Mouse (Mus musculus) forebrain, postnatal 0 days (tissue): ENCODE data around the gene Sumf1. TPM values are rescaled to one million over a fixed set of nuclear protein-coding genes. Genes with fewer than 3 reads are reported as not detected.

Experiments used
- ATAC-seq: fragments of 200-750 bp; cut with Nextera tagmentation; 2 replicates; pipeline ENCODE4 v1.8.0; 2017; ENCODE audit warnings: mild to moderate bottlenecking, moderate library complexity
- DNase-seq: peaks from one replicate; pipeline ENCODE4 v3.0.0-alpha.2; 2015
- H3K27ac ChIP-seq: fragments of 300-500 bp; sonication (generic); 2 replicates; pipeline ENCODE4 v1.5.1; 2014; ENCODE audit warnings: low read depth, mild to moderate bottlenecking, antibody characterized with exemption, low read length, moderate library complexity, mixed read lengths
- H3K27me3 ChIP-seq: fragments of 300-500 bp; sonication (generic); 2 replicates; pipeline ENCODE4 v1.6.1; 2014; ENCODE audit warnings: mild to moderate bottlenecking, low read length, mixed read lengths; ENCODE audit not compliant: insufficient read depth
- H3K36me3 ChIP-seq: fragments of 300-500 bp; sonication (generic); 2 replicates; pipeline ENCODE4 v1.6.1; 2014; ENCODE audit warnings: mild to moderate bottlenecking, moderate library complexity; ENCODE audit not compliant: insufficient read depth
- H3K4me1 ChIP-seq: fragments of 300-500 bp; sonication (generic); 2 replicates; pipeline ENCODE4 v1.6.1; 2014; ENCODE audit warnings: antibody characterized with exemption; ENCODE audit not compliant: insufficient read depth
- H3K4me2 ChIP-seq: fragments of 300-500 bp; sonication (generic); 2 replicates; pipeline ENCODE4 v1.6.1; 2014; ENCODE audit warnings: low read depth, mild to moderate bottlenecking, moderate library complexity
- H3K4me3 ChIP-seq: fragments of 300-500 bp; sonication (generic); 2 replicates; pipeline ENCODE4 v1.5.1; 2014; ENCODE audit warnings: low read depth, low read length, mixed read lengths
- H3K9ac ChIP-seq: fragments of 300-500 bp; sonication (generic); 2 replicates; pipeline ENCODE4 v1.6.1; 2014; ENCODE audit warnings: mild to moderate bottlenecking
- H3K9me3 ChIP-seq: fragments of 300-500 bp; sonication (generic); 2 replicates; pipeline ENCODE4 v1.6.1; 2016; ENCODE audit warnings: low read length
- CTCF ChIP-seq: sonication (generic); IDR thresholded peaks from 2 replicates; pipeline ENCODE4 v1.5.1; 2016; ENCODE audit warnings: antibody characterized with exemption, control low read depth, low read depth
- WGBS: fragments of 180-500 bp; shearing (Covaris S2); extraction: QIAGEN DNeasy Blood & Tissue Kit; methylation state at CpG from one replicate; pipeline ENCODE4 v1.1.7; 2014; 5-methylcytosine and 5-hydroxymethylcytosine counted together
- polyA plus RNA-seq: library from polyadenylated mRNA; unstranded; fragments of >200 nt; fragmentation: Nextera tagmentation; extraction: Ambion mirVana; gene quantifications from 2 replicates; pipeline ENCODE4 v1.2.1, GENCODE M21; 2015
- total RNA-seq: library from RNA; depleted of rRNA; stranded (reverse); fragments of >200 nt; gene quantifications from 2 replicates; pipeline ENCODE4 v1.2.3, GENCODE M21; 2014

Sumf1 gene
- total and polyA plus RNA-seq, 2 experiments from 2014 or later: 11.6 to 18.3 TPM

DNA sequence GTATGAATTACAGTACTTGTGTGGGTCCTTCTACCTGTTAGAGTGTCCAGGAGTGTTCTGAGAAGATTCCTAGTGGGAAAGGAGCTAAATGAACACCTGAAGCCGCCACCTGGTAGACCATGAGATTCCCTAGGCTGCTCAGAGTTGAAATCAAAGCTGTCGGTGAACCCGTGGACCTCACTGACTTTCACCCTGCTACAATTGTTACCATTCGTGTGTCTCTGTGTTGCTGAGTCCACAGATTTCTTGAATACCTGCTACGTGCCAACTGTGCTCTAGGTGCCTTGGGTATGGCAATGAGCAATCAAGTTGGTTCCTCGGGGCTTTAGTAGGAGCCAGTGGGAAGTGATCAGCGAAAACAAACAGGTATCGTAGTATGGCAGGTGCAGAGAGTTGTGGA is 31.4 kb upstream of the Sumf1 start:
- H3K4me2 ChIP-seq: no peak overlapping the region
- no peak overlapping the region for H3K4me3 ChIP-seq
- ATAC-seq (no peak), DNase-seq (no peak)
- 94% methylated on average over 8 of the region's 8 CpGs for WGBS
- no peaks in the 10 kb centered on the region; the same call in 1 of the 2 replicates for H3K36me3 ChIP-seq
- TF ChIP-seq CTCF: no peak
- H3K9ac ChIP-seq: no peak overlapping the region
- H3K4me1 ChIP-seq: peaks cover 6% of the 10 kb centered on the region; the same call in 1 of the 2 replicates
- H3K9me3 ChIP-seq: no peaks in the 10 kb centered on the region
- no peaks in the 10 kb centered on the region for H3K27me3 ChIP-seq
- no peak overlapping the region for H3K27ac ChIP-seq

DNA sequence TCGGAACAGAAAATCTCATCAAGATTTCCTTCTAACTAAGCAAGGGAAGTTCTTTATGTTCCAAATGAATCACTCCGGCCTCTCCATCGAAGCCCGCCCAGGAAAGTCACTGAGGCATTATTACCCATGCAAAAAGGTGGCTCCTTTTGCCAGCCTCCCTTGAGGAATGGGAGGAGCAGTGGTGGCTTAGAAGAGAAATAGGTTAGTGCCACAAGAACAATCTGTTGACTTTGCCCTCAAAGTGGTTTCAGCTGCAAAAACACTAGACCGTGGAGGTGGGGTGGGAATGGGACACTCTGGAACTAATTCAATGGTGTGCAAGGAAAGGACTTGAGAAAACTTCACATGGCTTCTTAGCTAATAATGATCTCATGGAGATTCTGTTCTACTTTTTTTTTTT is 30.7 kb upstream of the Sumf1 start:
- H3K27me3 ChIP-seq: no peaks in the 10 kb centered on the region
- no peak overlapping the region for H3K9ac ChIP-seq
- 77% methylated on average over 5 of the region's 5 CpGs for WGBS
- H3K4me3 ChIP-seq: peak overlapping the region; percentile 78; the same call in 1 of the 2 replicates
- no peaks in the 10 kb centered on the region for H3K9me3 ChIP-seq
- no peak for TF ChIP-seq CTCF
- peak overlapping the region; percentile 96 for H3K4me2 ChIP-seq
- peaks cover 6% of the 10 kb centered on the region; the same call in 1 of the 2 replicates for H3K4me1 ChIP-seq
- no peak for DNase-seq
- no peak for ATAC-seq
- no peak overlapping the region for H3K27ac ChIP-seq
- H3K36me3 ChIP-seq: no peaks in the 10 kb centered on the region; the same call in 1 of the 2 replicates

- DNase-seq (peak; percentile 17), ATAC-seq (no peak)
- Histone ChIP-seq H3K9ac (peak overlapping the region; percentile 57; the same call in 1 of the 2 replicates), H3K27ac (no peak overlapping the region), H3K4me2 (peak overlapping the region; percentile 96), H3K9me3 (no peaks in the 10 kb centered on the region), H3K4me1 (peaks cover 6% of the 10 kb centered on the region; the same call in 1 of the 2 replicates), H3K36me3 (no peaks in the 10 kb centered on the region; the same call in 1 of the 2 replicates), H3K4me3 (peak overlapping the region; percentile 78), H3K27me3 (no peaks in the 10 kb centered on the region)
- TF ChIP-seq CTCF: no peak
- WGBS: 7% methylated on average over 10 of the region's 10 CpGs
These were observed 29.0 kb upstream of the Sumf1 start for GRCm38 (mm10) chr6:108214294-108214925.

DNA sequence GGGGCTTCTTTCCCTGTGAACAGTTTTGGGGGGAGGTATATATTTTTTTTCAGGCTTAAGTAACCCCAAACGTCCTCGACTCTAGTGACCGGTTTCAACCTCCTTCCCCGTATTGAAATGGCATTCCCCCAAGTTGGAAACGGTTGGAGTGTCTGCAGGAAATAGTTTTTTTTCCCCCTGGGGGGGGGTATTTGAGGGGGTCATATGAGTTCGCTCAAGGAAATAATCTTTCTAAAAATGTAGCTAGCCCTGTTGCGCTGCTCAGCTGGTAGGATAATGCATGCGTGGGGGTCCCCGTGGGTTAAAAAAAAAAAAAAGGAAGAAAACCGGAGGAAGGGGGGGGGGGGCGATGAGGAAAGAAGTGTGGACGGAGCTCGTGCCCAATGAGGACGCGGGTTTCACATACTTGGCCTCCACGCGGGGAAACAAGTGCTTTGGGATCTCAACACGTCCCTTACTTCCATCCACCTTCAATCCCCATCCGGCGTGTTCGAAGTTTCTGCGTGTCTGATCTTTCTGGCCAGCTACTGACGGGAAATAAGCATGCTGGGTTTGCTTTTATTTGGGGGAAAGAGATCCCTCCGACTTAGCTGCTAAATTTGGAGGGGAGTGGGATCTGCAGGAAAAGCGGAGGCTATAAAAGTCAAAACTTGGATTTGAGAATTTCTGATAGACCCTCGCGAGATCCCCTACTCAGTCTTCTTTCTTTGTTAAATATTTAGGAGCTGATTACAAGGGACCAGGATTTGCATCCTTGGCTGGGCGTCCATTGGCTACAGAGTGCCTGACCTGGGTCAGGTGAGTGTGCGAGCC is 28.3 kb upstream of the Sumf1 start:
- DNase-seq (peak; percentile 26), ATAC-seq (no peak)
- H3K9ac ChIP-seq: peak overlapping the region; percentile 57
- H3K27me3 ChIP-seq: no peaks in the 10 kb centered on the region
- TF ChIP-seq CTCF: no peak
- WGBS: under 1% methylated on average over 29 of the region's 29 CpGs
- H3K4me3 ChIP-seq: peak overlapping the region; percentile 78
- peak overlapping the region; percentile 96 for H3K4me2 ChIP-seq
- H3K9me3 ChIP-seq: no peaks in the 10 kb centered on the region
- 0 out of 2 replicates have a peak overlapping the region, but pooled peaks have one; percentile 4 for H3K27ac ChIP-seq
- no peaks in the 10 kb centered on the region; the same call in 1 of the 2 replicates for H3K36me3 ChIP-seq
- peaks cover 6% of the 10 kb centered on the region; the same call in 1 of the 2 replicates for H3K4me1 ChIP-seq

DNA sequence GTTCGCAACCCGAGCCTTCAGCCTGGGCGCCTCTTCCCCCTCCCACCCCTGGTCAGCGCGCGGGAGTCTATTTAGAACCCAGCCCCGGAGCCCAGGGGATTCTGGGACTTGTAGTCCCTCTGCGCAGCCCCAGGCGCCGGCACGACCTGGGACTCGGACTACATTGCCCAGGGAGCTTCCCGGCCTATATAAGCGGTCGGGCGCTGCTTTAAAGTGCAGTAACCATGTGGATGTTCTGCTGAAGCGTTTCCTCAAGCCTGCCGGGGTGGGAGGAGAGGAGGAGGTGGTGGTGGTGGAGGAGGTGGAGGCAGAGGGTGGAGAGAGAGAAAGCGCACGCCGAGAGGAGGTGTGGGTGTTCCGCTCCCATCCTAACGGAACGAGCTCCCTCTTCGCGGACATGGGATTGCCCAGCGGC is 27.5 kb upstream of the Sumf1 start, which contains the start of gene Itpr1:
Gene Itpr1, plus strand, starts transcription at position 216 of the 415 bp plus-strand sequence.
- under 1% methylated on average over 27 of the region's 27 CpGs for WGBS
- ATAC-seq (peak; percentile 99), DNase-seq (peak; percentile 96)
- peak within 1 kb of the TSS; percentile 78 for H3K4me3 ChIP-seq
- H3K9ac ChIP-seq: peak within 1 kb of the TSS; percentile 57
- H3K27ac ChIP-seq: 0 out of 2 replicates have a peak within 1 kb of the TSS, but pooled peaks have one; percentile 9
- peak within 1 kb of the TSS; percentile 96 for H3K4me2 ChIP-seq
- H3K27me3 ChIP-seq: no peaks in the 10 kb centered on the region
- H3K4me1 ChIP-seq: peaks cover 6% of the 10 kb centered on the region; the same call in 1 of the 2 replicates
- no peaks in the 10 kb centered on the region for H3K9me3 ChIP-seq
- TF ChIP-seq CTCF: no peak
- H3K36me3 ChIP-seq: no peaks in the 10 kb centered on the region; the same call in 1 of the 2 replicates

DNA sequence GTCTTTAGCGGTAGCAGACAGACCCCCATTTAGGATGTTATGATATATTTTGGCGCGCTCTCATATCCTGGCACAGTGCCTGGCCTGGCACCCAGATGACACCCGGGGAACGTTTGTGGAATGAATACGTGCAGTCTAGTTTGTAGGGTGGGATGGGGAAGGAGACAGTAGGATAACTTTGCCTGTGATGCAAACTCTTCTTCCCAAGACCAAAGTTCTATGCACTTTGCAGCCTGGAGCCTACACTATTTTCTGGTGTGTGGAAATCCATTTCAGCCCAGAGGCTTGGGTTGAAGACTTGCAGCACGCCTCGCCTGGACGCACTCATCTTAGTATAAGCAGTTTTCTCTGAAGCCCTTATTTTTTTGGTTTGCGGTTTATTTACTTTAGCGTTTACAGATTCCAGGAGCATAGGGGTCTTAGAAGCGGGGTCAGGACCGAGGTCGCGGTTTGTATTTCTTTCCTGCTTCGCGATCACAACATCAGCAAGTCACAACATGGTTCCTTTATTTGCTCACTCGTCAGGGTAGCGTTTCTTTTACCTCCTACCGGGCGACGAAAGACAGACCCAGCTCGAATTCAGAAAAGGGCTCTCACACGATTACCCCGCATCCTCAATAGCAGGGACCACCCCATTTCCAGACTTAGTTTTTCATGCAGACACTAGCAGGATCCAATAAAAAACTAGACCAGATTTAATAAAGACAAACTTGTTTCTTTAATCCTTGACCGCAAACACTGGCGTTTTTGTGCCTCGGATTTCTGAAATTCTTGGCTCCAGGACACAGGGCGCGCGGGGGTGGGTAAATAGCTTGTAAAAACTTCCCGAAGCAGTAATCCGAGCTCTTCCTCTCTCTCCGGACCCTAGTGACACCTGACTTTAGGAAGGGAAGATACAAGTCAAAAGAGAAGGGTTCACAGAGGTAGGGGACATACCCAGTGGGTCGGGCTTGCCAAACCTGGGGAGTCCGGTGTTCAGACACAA is 26.8 kb upstream of the Sumf1 start:
- no peak for TF ChIP-seq CTCF
- peak overlapping the region; percentile 96 for H3K4me2 ChIP-seq
- H3K9ac ChIP-seq: peak overlapping the region; percentile 57
- 4% methylated on average over 36 of the region's 36 CpGs for whole genome bisulfite sequencing
- no peaks in the 10 kb centered on the region for H3K9me3 ChIP-seq
- peak overlapping the region; percentile 78 for H3K4me3 ChIP-seq
- 0 out of 2 replicates have a peak overlapping the region, but pooled peaks have one; percentile 9 for H3K27ac ChIP-seq
- ATAC-seq (no peak), DNase-seq (peak; percentile 22)
- H3K36me3 ChIP-seq: no peaks in the 10 kb centered on the region; the same call in 1 of the 2 replicates
- peaks cover 6% of the 10 kb centered on the region; the same call in 1 of the 2 replicates for H3K4me1 ChIP-seq
- no peaks in the 10 kb centered on the region for H3K27me3 ChIP-seq
